Comparison of ENCODE assay signal across 8 mouse cellular contexts in the genomic region with DNA sequence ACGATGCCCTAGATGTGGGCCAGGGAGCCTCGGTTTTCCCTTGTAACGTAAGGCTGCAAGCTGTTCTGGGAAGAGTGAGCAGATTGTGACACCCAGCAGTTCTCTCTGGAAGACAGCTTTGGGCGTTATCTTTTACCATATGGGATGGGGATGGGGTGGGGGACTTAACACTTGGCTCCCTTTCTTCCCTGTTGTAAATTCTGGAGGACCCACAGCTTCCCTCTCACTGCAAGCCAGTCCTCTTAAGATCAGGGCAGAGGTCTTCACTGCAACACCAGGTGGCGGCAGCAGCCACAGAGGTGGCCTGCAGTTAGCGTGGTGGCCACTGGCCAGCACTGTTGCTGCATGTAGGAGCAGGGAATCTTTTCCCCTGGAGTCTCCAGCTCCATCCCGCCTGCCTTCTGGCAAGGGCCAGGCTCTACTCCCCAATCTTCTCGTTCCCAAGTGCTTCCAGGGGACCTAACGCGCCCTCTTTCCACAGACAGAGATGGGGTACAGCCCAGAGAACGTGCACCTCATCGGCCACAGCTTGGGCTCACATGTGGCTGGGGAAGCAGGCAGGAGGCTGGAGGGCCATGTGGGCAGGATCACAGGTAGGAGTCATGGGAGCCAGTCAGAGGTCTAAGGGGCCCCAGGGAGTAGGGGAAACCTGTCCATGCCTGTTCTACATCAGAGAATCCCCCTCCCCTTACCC. TPM values are rescaled to one million over a fixed set of nuclear protein-coding genes. Genes with fewer than 3 reads are reported as not detected.
DNase-seq lines count a peak whose midpoint lies in the region; ATAC-seq and TF ChIP-seq lines count a peak whose summit lies in the region.

No protein-coding gene starts in this region.

- peaks cover 13% of the 10 kb centered on the region; the same call in 1 of the 2 replicates for H3K4me1 ChIP-seq in intestine, postnatal 0 days (replicated peaks; ENCODE audit: control insufficient read depth, insufficient read depth, low read length)
- peaks cover 25% of the 10 kb centered on the region for H3K4me1 ChIP-seq in midbrain, embryonic 10.5 days
- H3K4me1 ChIP-seq in small intestine, adult 2 months (ENCODE audit: control insufficient read depth, insufficient read depth, insufficient read length, low read length): peaks cover 13% of the 10 kb centered on the region; the same call in 1 of the 2 replicates

- intact Hi-C loops in left cerebral cortex, postnatal 14 days (cut with DNase I): loop anchor here (5.0 kb wide), 1 partner anchor 139 kb away; no protein-coding TSS in a partner anchor

- no peaks in the 10 kb centered on the region for H3K36me3 ChIP-seq in intestine, postnatal 0 days (ENCODE audit: control insufficient read depth, insufficient read depth)
- H3K36me3 ChIP-seq in midbrain, embryonic 10.5 days: no peaks in the 10 kb centered on the region
- no peaks in the 10 kb centered on the region for H3K36me3 ChIP-seq in small intestine, adult 2 months (ENCODE audit: control insufficient read depth, insufficient read depth, low read length)

- no peak overlapping the region for H3K4me2 ChIP-seq in intestine, postnatal 0 days (replicated peaks; ENCODE audit: low read depth)

- no peaks in the 10 kb centered on the region for H3K9me3 ChIP-seq in intestine, postnatal 0 days (ENCODE audit: control insufficient read depth)
- H3K9me3 ChIP-seq in midbrain, embryonic 10.5 days (replicated peaks): no peaks in the 10 kb centered on the region

- ATAC-seq in granulocyte monocyte progenitor cell, adult 5-6 weeks (replicated peaks; ENCODE audit: poor library complexity, severe bottlenecking): peak; percentile 55
- peak; percentile 31; the same call in 1 of the 2 replicates for ATAC-seq in intestine, postnatal 0 days
- ATAC-seq in activated CD4-positive, CD25-positive, alpha-beta regulatory T cell, adult 4 months: no peak

- peak; percentile 56 for DNase-seq in R1 (ENCODE audit: low read depth, low spot score)
- peak; percentile 83 for DNase-seq in embryo, embryonic 10.5 days (ENCODE audit: low spot score)
- DNase-seq in left cerebral cortex, postnatal 14 days (ENCODE audit: low spot score in 2 of 2): peak; percentile 66 to 82
- peak; percentile 73 for DNase-seq in midbrain, embryonic 10.5 days (ENCODE audit: low spot score)

- H3K27ac ChIP-seq in intestine, postnatal 0 days (ENCODE audit: low read depth, low read length): no peak overlapping the region
- H3K27ac ChIP-seq in midbrain, embryonic 10.5 days (replicated peaks): no peak overlapping the region; the same call in 1 of the 2 replicates
- H3K27ac ChIP-seq in small intestine, adult 2 months (ENCODE audit: insufficient read depth, low read depth, low read length): no peak overlapping the region

- H3K27me3 ChIP-seq in intestine, postnatal 0 days (replicated peaks; ENCODE audit: control insufficient read depth, insufficient read depth, low read length): no peaks in the 10 kb centered on the region
- H3K27me3 ChIP-seq in midbrain, embryonic 10.5 days (ENCODE audit: low read depth, poor library complexity, severe bottlenecking): peaks cover 32% of the 10 kb centered on the region; the same call in 1 of the 2 replicates
- no peaks in the 10 kb centered on the region for H3K27me3 ChIP-seq in small intestine, adult 2 months (ENCODE audit: control insufficient read depth, insufficient read depth, low read length)

- peak; percentile 99 for TF ChIP-seq CTCF in intestine, postnatal 0 days (IDR thresholded peaks at IDR 0.05; ENCODE audit: low read depth)
- peak; percentile 80 for TF ChIP-seq CTCF in small intestine, adult 2 months (IDR thresholded peaks at IDR 0.05; ENCODE audit: extremely low read depth, insufficient read length, insufficient replicate concordance, low read depth, low read length)

- TF ChIP-seq POLR2A in small intestine, adult 2 months (IDR thresholded peaks at IDR 0.05; ENCODE audit: low read depth, low read length): no peak

- no peak overlapping the region for H3K9ac ChIP-seq in intestine, postnatal 0 days (ENCODE audit: low read depth, low read length)

- WGBS in intestine, postnatal 0 days: 24% methylated on average over 12 of the region's 12 CpGs
- 12% methylated on average over 12 of the region's 12 CpGs for WGBS in midbrain, embryonic 10.5 days
- 28% methylated on average over 12 of the region's 12 CpGs for WGBS in small intestine, adult 2 months

- no peak overlapping the region for H3K4me3 ChIP-seq in intestine, postnatal 0 days (ENCODE audit: low read depth, low read length)
- H3K4me3 ChIP-seq in midbrain, embryonic 10.5 days: no peak overlapping the region
- 0 out of 2 replicates have a peak overlapping the region, but pooled peaks have one; percentile 3 for H3K4me3 ChIP-seq in small intestine, adult 2 months (ENCODE audit: low read depth, low read length)

RNA-seq across cellular contexts. Expression of gene Pnliprp2, which starts 3.5 kb away (rescaled TPM):
- total RNA-seq in granulocyte monocyte progenitor cell, adult 5-6 weeks (2014; fragmentation: Nextera tagmentation): not detected in 2 replicates
- total RNA-seq in granulocyte monocyte progenitor cell, adult 5-6 weeks (2017): not detected in 2 replicates
- 5.2 and 5.3 TPM in 2 replicates for polyA plus RNA-seq in intestine, postnatal 0 days (2015; fragmentation: Nextera tagmentation; extraction: Ambion mirVana)
- total RNA-seq in left cerebral cortex, postnatal 14 days (2021): not detected
- not detected in 2 replicates for polyA plus RNA-seq in midbrain, embryonic 10.5 days (2016; fragmentation: Nextera tagmentation; extraction: Ambion mirVana)
- 81.3 and 223 TPM in 2 replicates for polyA plus RNA-seq in small intestine, adult 2 months (2012; rRNA removed)
- not detected for polyA plus RNA-seq in activated CD4-positive, CD25-positive, alpha-beta regulatory T cell, adult 4 months (2017; shearing (Covaris generic))

RNA-seq across cellular contexts. Expression of gene 1700019N19Rik, which starts 31.3 kb away (rescaled TPM):
- total RNA-seq in granulocyte monocyte progenitor cell, adult 5-6 weeks (2014; fragmentation: Nextera tagmentation): not detected in 2 replicates
- total RNA-seq in granulocyte monocyte progenitor cell, adult 5-6 weeks (2017): not detected in 2 replicates
- not detected in 2 replicates for polyA plus RNA-seq in intestine, postnatal 0 days (2015; fragmentation: Nextera tagmentation; extraction: Ambion mirVana)
- not detected for total RNA-seq in left cerebral cortex, postnatal 14 days (2021)
- polyA plus RNA-seq in midbrain, embryonic 10.5 days (2016; fragmentation: Nextera tagmentation; extraction: Ambion mirVana): 0.12 TPM in 1 of 2 replicates, not detected in the other
- polyA plus RNA-seq in small intestine, adult 2 months (2012; rRNA removed): not detected in 2 replicates
- polyA plus RNA-seq in activated CD4-positive, CD25-positive, alpha-beta regulatory T cell, adult 4 months (2017; shearing (Covaris generic)): not detected

RNA-seq across cellular contexts. Expression of gene Pnliprp1, which starts 34.3 kb away (rescaled TPM):
- total RNA-seq in granulocyte monocyte progenitor cell, adult 5-6 weeks (2014; fragmentation: Nextera tagmentation): not detected in 2 replicates
- not detected in 2 replicates for total RNA-seq in granulocyte monocyte progenitor cell, adult 5-6 weeks (2017)
- polyA plus RNA-seq in intestine, postnatal 0 days (2015; fragmentation: Nextera tagmentation; extraction: Ambion mirVana): 17.4 and 26.4 TPM in 2 replicates
- not detected for total RNA-seq in left cerebral cortex, postnatal 14 days (2021)
- 0.14 and 0.22 TPM in 2 replicates for polyA plus RNA-seq in midbrain, embryonic 10.5 days (2016; fragmentation: Nextera tagmentation; extraction: Ambion mirVana)
- 3.3 and 1,368 TPM in 2 replicates for polyA plus RNA-seq in small intestine, adult 2 months (2012; rRNA removed)
- polyA plus RNA-seq in activated CD4-positive, CD25-positive, alpha-beta regulatory T cell, adult 4 months (2017; shearing (Covaris generic)): not detected

Comparison
In these comparisons a context has a peak if more than half of its experiments do, and no peak if none do; other contexts are left out.
1. RNA of gene Pnliprp2, which starts 3.5 kb away (polyA plus RNA-seq): 81.3 to 223 TPM in small intestine, adult 2 months; 5.2 to 5.3 TPM in intestine, postnatal 0 days, not detected in midbrain, embryonic 10.5 days and not detected in activated CD4-positive, CD25-positive, alpha-beta regulatory T cell, adult 4 months; every median in the first group is over 10 times any median in the second.
2. Peak in every context shown above with its lines, with median percentiles within 50 percentile points of each other: DNase-seq.